Mouse (Mus musculus): Measurements from ENCODE around the gene Slc41a1.

GRCm38 (mm10) chr1:131800001-131800400 lies 27.3 kb upstream of the Slc41a1 start:
- TF ChIP-seq CTCF (IDR thresholded peaks at IDR 0.05; ENCODE audit: low read depth, low read length): no peak
- no peak for TF ChIP-seq POLR2A (IDR thresholded peaks at IDR 0.05; ENCODE audit: extremely low read depth, insufficient read depth, low read length)

Data from liver, adult 2 months (tissue).